Mouse (Mus musculus) MEL (cell line): Measurements from ENCODE around the gene Lpcat3.

Source experiments
- CHD1 ChIP-seq: IDR thresholded peaks from 2 replicates; pipeline ENCODE4 v1.6.1; 2012; ENCODE audit warnings: low read depth, mild to moderate bottlenecking, inconsistent platforms, low read length, improper control_type of control experiment
- EP300 ChIP-seq, 2 experiments: IDR thresholded peaks; 2 replicates each; pipeline ENCODE4 v1.6.1; 2011; ENCODE audit warnings: improper control_type of control experiment in 2 of 2, low read length in 2 of 2, low read depth in 1 of 2, mild to moderate bottlenecking in 1 of 2

- TF ChIP-seq EP300 (IDR thresholded peaks at IDR 0.05; ENCODE audit: low read depth in 1 of 2, low read length in 2 of 2): peak in 1 of 2 experiments; percentile 43; a peak in 1 of 4 replicates
- no peak for TF ChIP-seq CHD1
Observed at GRCm38 (mm10) chr6:124672100-124672499, 9.3 kb downstream of the Lpcat3 start.
